Mouse (Mus musculus): ENCODE measurements at regions not wholly inside any gene's neighbourhood (a gene's known extent, or its start where the extent isn't known, plus 50 kb on each side); places are given as distances from the start of the nearest gene placed in this dataset.

- TF ChIP-seq POLR2A (IDR thresholded peaks at IDR 0.05; ENCODE audit: control insufficient read depth, low read depth, low read length) (no peak), CTCF (IDR thresholded peaks at IDR 0.05; ENCODE audit: control insufficient read depth, insufficient read depth, insufficient replicate concordance, low read depth, low read length) (no peak)
Measured at GRCm38 (mm10) chr9:68077329-68077728, 237.1 kb downstream of the Vps13c start.

Measured in testis, adult 2 months (tissue).